In genomic region chr5:138186950-138187638, GRCm38 (mm10) we compare ENCODE assay signal across 8 mouse cellular contexts. TPM values are rescaled to one million over a fixed set of nuclear protein-coding genes. Genes with fewer than 3 reads are reported as not detected.
DNase-seq lines count a peak whose midpoint lies in the region; ATAC-seq and TF ChIP-seq lines count a peak whose summit lies in the region.

Gene Taf6, minus strand, starts transcription at chr5:138187451.
Gene Cnpy4, plus strand, starts transcription at chr5:138187485.

- peak; percentile 86 for DNase-seq in B cell, adult 2 months
- peak; percentile 96 for DNase-seq in brain, adult 2 months (ENCODE audit: low read depth, low spot score)
- DNase-seq in heart, embryonic 10.5 days (ENCODE audit: low spot score): peak; percentile 91
- peak; percentile 94 for DNase-seq in midbrain, postnatal 0 days (ENCODE audit: low spot score)
- DNase-seq in spleen, postnatal 10 days (ENCODE audit: low spot score in 2 of 2): peak; percentile 84 to 91

- peak; percentile 84 for ATAC-seq in kidney, embryonic 14.5 days (ENCODE audit: low FRiP score, low TSS enrichment)
- peak; percentile 82 for ATAC-seq in limb, embryonic 15.5 days (ENCODE audit: insufficient number of reproducible peaks, low FRiP score, low TSS enrichment, low read depth)
- ATAC-seq in midbrain, postnatal 0 days (ENCODE audit: low FRiP score): peak; percentile 87

- H3K4me2 ChIP-seq in kidney, embryonic 14.5 days (replicated peaks; ENCODE audit: low read depth, low read length): peak within 1 kb of the TSS; percentile 80
- peak within 1 kb of the TSS; percentile 74 for H3K4me2 ChIP-seq in limb, embryonic 15.5 days
- peak within 1 kb of the TSS; percentile 70 for H3K4me2 ChIP-seq in midbrain, postnatal 0 days (ENCODE audit: low read depth, low read length, poor library complexity, severe bottlenecking)

- peaks cover 46% of the 10 kb centered on the region for H3K36me3 ChIP-seq in heart, embryonic 10.5 days
- peaks cover 32% of the 10 kb centered on the region for H3K36me3 ChIP-seq in kidney, embryonic 14.5 days (ENCODE audit: control insufficient read depth, insufficient read depth, low read length)
- peaks cover 47% of the 10 kb centered on the region for H3K36me3 ChIP-seq in limb, embryonic 15.5 days
- H3K36me3 ChIP-seq in midbrain, postnatal 0 days (ENCODE audit: insufficient read depth, low read length): peaks cover 26% of the 10 kb centered on the region

- peaks cover 3% of the 10 kb centered on the region; the same call in 1 of the 2 replicates for H3K4me1 ChIP-seq in embryonic fibroblast, embryonic 13.5 days (ENCODE audit: control insufficient read depth, insufficient read depth, low read length)
- H3K4me1 ChIP-seq in heart, embryonic 10.5 days: peaks cover 12% of the 10 kb centered on the region; the same call in 1 of the 2 replicates
- H3K4me1 ChIP-seq in kidney, embryonic 14.5 days (ENCODE audit: control insufficient read depth, insufficient read depth, low read length): peaks cover 5% of the 10 kb centered on the region
- H3K4me1 ChIP-seq in limb, embryonic 15.5 days: peaks cover 17% of the 10 kb centered on the region
- no peaks in the 10 kb centered on the region for H3K4me1 ChIP-seq in midbrain, postnatal 0 days (ENCODE audit: insufficient read depth, low read length)

- TF ChIP-seq CTCF in embryonic fibroblast, embryonic 13.5 days (IDR thresholded peaks at IDR 0.05; ENCODE audit: borderline replicate concordance, insufficient read depth, low read length): no peak
- TF ChIP-seq CTCF in midbrain, postnatal 0 days (IDR thresholded peaks at IDR 0.05): no peak

- H3K27me3 ChIP-seq in heart, embryonic 10.5 days (ENCODE audit: insufficient read depth, poor library complexity, severe bottlenecking): no peaks in the 10 kb centered on the region
- no peaks in the 10 kb centered on the region for H3K27me3 ChIP-seq in kidney, embryonic 14.5 days (ENCODE audit: control insufficient read depth, insufficient read depth, low read length)
- no peaks in the 10 kb centered on the region for H3K27me3 ChIP-seq in limb, embryonic 15.5 days
- no peaks in the 10 kb centered on the region for H3K27me3 ChIP-seq in midbrain, postnatal 0 days (ENCODE audit: insufficient read depth, low read length)

- H3K27ac ChIP-seq in embryonic fibroblast, embryonic 13.5 days (ENCODE audit: insufficient read depth, low read length): peak within 1 kb of the TSS; percentile 77
- H3K27ac ChIP-seq in heart, embryonic 10.5 days: peak within 1 kb of the TSS; percentile 93
- H3K27ac ChIP-seq in kidney, embryonic 14.5 days (ENCODE audit: low read depth, low read length): peak within 1 kb of the TSS; percentile 53; the same call in 1 of the 2 replicates
- H3K27ac ChIP-seq in limb, embryonic 15.5 days: peak within 1 kb of the TSS; percentile 87
- peak within 1 kb of the TSS; percentile 76 for H3K27ac ChIP-seq in midbrain, postnatal 0 days (ENCODE audit: low read depth, low read length)

- peak; percentile 97 for TF ChIP-seq POLR2A in embryonic fibroblast, embryonic 13.5 days (IDR thresholded peaks at IDR 0.05; ENCODE audit: low read depth, low read length)

- peak within 1 kb of the TSS; percentile 80 for H3K9ac ChIP-seq in kidney, embryonic 14.5 days (ENCODE audit: low read depth, low read length)
- peak within 1 kb of the TSS; percentile 83 for H3K9ac ChIP-seq in limb, embryonic 15.5 days
- H3K9ac ChIP-seq in midbrain, postnatal 0 days (replicated peaks; ENCODE audit: low read length, poor library complexity, severe bottlenecking): peak within 1 kb of the TSS; percentile 77

- WGBS in heart, embryonic 10.5 days: under 1% methylated on average over 31 of the region's 31 CpGs
- under 1% methylated on average over 31 of the region's 31 CpGs for WGBS in kidney, embryonic 14.5 days
- WGBS in limb, embryonic 15.5 days: under 1% methylated on average over 31 of the region's 31 CpGs
- WGBS in midbrain, postnatal 0 days: 0% methylated on average over 31 of the region's 31 CpGs

- peak within 1 kb of the TSS; percentile 93 for H3K4me3 ChIP-seq in embryonic fibroblast, embryonic 13.5 days (ENCODE audit: insufficient read depth, low read length)
- peak within 1 kb of the TSS; percentile 73 for H3K4me3 ChIP-seq in heart, embryonic 10.5 days
- peak within 1 kb of the TSS; percentile 59 for H3K4me3 ChIP-seq in kidney, embryonic 14.5 days (ENCODE audit: low read length)
- H3K4me3 ChIP-seq in limb, embryonic 15.5 days: peak within 1 kb of the TSS; percentile 77
- H3K4me3 ChIP-seq in midbrain, postnatal 0 days (ENCODE audit: low read depth, low read length): peak within 1 kb of the TSS; percentile 65

- H3K9me3 ChIP-seq in heart, embryonic 10.5 days: no peaks in the 10 kb centered on the region
- H3K9me3 ChIP-seq in kidney, embryonic 14.5 days (ENCODE audit: control insufficient read depth, low read length): no peaks in the 10 kb centered on the region
- H3K9me3 ChIP-seq in limb, embryonic 15.5 days: no peaks in the 10 kb centered on the region
- no peaks in the 10 kb centered on the region for H3K9me3 ChIP-seq in midbrain, postnatal 0 days (ENCODE audit: low read length)

RNA-seq across cellular contexts. Expression of gene Taf6, which starts in this region (rescaled TPM):
- 27.9 and 29.8 TPM in 2 replicates for polyA plus RNA-seq in embryonic fibroblast, embryonic 13.5 days (2011; ENCODE audit: insufficient read length, low read depth, missing spikeins)
- polyA plus RNA-seq in heart, embryonic 10.5 days (2016; fragmentation: Nextera tagmentation; extraction: Ambion mirVana): 89.3 and 113 TPM in 2 replicates
- polyA plus RNA-seq in kidney, embryonic 14.5 days (2014; fragmentation: Nextera tagmentation; extraction: Ambion mirVana): 80.9 and 109 TPM in 2 replicates
- polyA plus RNA-seq in limb, embryonic 15.5 days (2015; fragmentation: Nextera tagmentation; extraction: Ambion mirVana): 73.8 and 74.8 TPM in 2 replicates
- total RNA-seq in midbrain, postnatal 0 days (2014; rRNA removed): 61.1 and 90.3 TPM in 2 replicates
- polyA plus RNA-seq in midbrain, postnatal 0 days (2015; fragmentation: Nextera tagmentation; extraction: Ambion mirVana): 49.0 and 49.8 TPM in 2 replicates

RNA-seq across cellular contexts. Expression of gene Cnpy4, which starts in this region (rescaled TPM):
- 63.1 and 63.3 TPM in 2 replicates for polyA plus RNA-seq in embryonic fibroblast, embryonic 13.5 days (2011; ENCODE audit: insufficient read length, low read depth, missing spikeins)
- polyA plus RNA-seq in heart, embryonic 10.5 days (2016; fragmentation: Nextera tagmentation; extraction: Ambion mirVana): 31.6 and 46.9 TPM in 2 replicates
- polyA plus RNA-seq in kidney, embryonic 14.5 days (2014; fragmentation: Nextera tagmentation; extraction: Ambion mirVana): 57.8 and 61.5 TPM in 2 replicates
- polyA plus RNA-seq in limb, embryonic 15.5 days (2015; fragmentation: Nextera tagmentation; extraction: Ambion mirVana): 69.4 and 69.7 TPM in 2 replicates
- 11.7 and 14.0 TPM in 2 replicates for total RNA-seq in midbrain, postnatal 0 days (2014; rRNA removed)
- polyA plus RNA-seq in midbrain, postnatal 0 days (2015; fragmentation: Nextera tagmentation; extraction: Ambion mirVana): 21.7 and 21.8 TPM in 2 replicates

Comparison
In these comparisons a context has a peak if more than half of its experiments do, and no peak if none do; other contexts are left out.
1. Peak in every context shown above with its lines: DNase-seq, ATAC-seq, H3K4me3 ChIP-seq and H3K27ac ChIP-seq.